Mouse (Mus musculus): ENCODE results near the gene Fam89b.

Fam89b gene

DNA sequence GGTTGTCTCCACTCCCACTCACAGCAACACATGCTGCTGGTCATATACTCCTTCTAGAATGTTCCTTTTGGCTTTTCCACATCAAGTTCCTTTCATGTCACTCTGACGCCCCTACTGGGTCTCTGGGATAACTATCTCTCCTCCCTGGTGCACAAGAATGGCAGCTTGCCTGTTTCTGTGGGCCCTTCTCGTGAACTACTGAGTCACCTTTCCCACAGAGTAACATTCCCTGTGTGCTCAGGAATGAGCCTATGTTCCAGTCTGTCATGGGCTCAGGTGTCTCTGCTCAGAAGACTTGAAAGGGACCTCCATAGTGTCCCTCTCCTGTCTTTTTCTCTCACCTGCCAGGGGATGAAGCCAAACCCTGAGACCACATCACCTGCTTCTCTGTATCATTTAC, 10.0 kb upstream of the Fam89b start:
- no peak for DNase-seq (ENCODE audit: low spot score)

DNA sequence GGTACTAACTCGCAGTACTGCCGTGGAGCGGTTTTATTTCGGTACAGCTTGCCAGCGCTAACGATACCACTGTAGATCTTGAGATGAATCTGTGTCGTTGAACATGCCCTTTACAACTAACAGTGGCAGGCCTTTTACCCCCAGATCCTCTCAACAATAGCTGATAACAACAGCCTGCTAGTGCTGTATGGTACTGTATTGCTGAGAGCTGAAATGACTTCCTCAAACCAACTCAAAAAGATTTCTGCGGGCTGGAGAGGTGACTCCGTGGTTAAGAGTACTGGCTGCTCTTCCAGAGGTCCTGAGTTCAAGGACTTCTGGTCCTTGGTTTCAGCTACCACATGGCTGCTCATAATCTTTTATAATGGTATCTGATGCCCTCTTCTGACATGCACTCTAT, 4.9 kb upstream of the Fam89b start:
- DNase-seq (ENCODE audit: low spot score), result no peak

DNA sequence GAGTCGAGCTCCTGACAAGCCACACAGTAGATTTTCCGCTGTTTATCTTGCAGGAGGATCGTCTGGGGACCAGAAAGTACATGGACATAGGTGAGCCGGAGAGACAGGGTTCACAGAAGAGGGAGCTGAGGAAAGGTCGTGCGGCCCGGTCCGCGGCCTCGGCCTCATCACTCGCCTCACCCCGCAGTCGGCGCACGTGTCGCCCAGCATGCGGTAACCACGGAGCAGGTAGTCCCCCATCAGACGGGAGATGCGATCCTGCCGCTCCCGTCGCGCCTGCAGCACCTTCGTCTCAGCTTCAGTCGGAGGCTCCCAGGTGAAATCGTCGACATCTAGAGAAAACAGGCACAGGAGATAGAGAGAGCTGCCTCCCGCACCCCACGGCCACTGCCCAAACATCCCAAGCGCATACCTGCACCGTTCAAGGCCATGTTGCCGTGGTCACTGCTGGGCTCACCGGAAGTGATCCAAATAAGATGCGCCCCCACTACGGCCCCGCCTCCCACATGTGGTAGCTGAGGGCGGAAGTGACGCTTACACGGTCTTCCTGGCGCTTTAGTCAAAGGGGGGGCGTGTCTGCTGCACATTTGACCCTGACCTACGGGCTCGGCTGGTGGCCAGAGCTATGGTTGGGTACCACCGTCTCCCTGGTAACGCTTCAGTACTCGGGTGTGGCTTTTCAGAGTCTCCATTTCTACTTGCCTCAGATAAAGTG, 2.0 kb upstream of the Fam89b start:
- DNase-seq (ENCODE audit: low spot score), result peak; percentile 94

DNA sequence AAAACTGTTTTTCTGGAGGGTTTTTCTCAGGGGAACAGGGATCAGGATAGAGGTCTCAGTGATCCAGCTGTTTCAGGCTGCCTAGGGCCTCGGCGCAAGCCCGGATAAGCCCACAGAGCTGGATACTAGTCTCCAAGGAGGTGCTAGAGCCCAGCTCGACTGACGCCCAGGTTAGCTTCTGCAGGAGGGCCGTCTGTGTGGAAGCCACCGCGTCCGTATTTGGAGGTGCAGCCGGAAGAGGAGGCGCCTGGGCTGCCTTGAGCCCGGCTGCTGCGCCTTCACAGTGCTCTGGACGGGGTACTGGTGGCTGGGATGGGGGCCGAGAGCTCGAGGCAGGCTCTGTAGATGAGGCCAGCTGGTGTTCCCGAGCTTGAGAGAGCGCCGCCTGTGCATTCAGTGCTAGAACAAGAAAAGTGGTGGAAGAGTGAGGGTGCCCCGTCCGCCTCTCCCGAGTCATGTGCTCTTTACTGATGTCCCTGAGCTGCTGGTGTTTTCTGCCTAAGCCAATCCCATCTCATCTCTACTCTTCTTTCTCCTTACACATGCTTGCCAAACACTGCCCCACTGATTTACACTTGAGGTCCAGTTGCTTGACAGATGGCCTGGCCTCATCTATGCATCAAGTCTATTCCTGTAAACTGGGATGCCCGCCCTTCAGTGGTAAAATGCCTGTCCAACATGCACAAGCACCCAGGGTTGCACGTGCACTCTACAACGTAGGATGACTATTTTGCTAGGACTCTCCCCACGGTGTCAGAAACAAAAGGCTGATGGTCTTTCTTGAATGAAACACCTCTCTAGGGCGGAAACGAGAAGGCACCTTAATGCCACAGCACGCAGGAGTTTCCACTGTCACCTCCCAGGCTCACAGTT, 1.1 kb upstream of the Fam89b start:
- no peak for DNase-seq (ENCODE audit: low spot score)

DNA sequence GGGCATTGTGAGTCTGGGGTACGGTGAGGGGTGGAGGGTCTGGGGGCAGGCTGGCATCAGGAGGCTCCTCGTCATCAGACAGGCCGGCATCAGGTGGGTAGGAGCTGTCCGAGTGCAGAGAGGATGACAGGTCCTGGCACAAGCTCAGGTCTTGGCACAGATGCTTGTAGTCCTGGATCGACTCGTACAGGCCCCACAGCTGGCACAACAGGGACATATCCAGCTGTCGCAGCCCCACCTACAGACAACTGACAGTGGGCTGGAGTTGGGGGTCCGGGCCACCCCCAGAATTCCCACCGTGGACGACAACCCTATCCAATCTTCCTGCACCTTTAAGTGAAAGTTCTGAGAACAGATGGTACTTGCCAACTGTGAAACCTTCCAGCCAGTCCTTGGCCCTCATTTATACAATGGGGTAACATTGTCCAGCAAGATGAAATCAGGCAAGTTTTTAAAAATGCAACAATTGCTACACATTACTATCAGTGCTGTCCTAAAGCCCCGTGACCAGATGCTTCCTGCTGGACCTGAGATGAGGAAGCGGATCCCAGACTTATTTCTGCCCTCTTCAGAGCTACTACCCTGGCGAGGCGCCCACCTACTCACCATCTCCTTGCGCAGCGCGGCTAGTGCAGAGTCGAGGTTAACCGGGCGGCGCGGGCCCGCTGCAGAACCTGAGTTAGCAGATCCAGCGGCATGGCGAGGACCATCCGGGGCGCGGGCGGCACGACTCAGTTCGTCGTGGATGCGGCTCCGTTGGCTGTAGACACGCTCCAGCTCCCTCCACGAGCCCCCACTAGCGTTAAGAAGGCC, 616 bp downstream of the Fam89b start:
- no peak for DNase-seq (ENCODE audit: low spot score)

DNA sequence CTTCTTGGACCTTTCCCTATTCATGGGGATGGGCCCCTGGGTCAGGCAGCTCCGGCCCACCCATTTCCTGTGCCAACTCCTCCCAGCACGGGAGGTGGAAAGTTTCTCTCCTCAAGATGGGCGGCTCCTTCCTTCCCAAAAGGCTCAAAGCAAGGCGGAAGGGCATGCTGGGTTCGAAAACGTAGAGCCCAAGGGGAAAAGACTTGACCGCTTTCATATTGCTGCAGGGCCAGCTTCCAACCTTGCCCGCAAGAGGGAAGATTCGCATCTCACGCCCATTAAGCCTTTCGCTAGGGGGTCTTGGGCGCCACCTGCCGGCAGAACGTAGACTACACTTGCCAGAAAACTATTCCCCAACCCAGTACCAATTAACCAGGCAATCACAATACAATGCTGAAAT, 1.8 kb downstream of the Fam89b start:
- DNase-seq (ENCODE audit: low spot score), result peak; percentile 89

DNA sequence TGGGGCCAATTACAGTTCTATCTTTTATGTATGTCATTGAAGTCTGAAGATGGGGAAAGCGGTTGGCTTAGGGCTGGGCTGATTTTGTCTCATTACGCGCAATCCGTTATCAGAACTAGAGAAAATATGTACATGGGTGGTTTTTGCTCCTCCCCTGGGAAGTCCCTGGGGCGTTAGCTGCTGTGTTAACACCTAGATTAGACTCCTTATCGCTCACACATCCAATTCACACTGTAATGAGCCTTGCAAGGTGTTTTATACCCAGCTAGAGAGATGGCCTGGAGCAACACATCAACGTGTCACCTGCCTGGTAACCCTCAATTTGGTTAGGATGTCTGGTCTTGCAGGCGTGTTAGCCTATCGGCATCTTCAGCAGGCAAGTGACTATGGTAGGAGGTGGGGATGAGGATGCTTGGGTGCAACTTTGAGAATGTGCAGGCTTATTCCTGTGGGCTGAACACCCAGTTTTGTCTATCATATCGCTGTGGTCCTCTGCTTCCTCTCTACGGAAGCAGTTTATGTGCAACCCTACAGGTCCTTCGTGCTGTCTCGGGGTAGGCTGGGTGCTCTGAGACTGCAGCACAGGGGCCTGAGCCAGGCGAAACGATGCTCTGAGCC, 2.4 kb downstream of the Fam89b start:
- DNase-seq (ENCODE audit: low spot score), result no peak

DNA sequence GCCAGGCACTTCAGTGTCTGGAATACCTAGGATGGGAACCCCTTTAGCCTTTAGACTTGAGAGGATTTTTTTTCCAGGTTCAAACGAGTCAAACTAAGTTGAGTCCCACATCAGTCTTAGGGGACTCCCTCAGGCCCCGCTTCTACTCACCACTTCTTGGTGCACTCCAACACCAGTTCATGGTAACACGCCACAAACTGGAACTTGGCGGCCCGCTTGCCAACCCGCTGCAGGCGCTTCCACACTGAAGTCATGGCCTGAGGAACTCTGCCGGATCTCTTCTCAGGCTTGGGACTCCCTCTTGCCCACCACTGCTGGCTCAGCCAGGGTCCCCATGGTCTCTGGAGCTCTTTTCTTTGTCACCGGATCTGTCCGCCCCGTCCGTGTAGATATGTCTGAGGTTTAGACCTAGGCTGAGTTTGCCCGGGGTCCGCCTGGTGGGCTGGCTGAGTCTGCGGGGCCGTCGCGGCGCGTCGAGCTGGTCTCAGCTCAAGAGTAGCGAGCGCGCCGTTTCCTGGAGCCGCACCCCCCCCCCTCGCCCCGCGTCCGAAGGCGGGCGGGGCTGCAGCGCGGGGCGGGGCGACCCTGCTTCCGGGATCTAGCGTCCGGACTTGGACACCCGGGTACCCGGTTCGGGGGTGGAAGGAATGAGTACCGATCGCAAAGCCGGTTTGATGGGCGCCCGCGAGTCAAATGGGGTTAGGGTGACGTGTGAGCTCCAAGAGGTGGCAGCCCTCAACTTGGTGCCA, 3.5 kb downstream of the Fam89b start, which contains the start of gene Ehbp1l1:
Ehbp1l1 (minus strand) TSS at position 551 of the 749 bp plus-strand sequence.
- peak; percentile 70 for DNase-seq (ENCODE audit: low spot score)

DNA sequence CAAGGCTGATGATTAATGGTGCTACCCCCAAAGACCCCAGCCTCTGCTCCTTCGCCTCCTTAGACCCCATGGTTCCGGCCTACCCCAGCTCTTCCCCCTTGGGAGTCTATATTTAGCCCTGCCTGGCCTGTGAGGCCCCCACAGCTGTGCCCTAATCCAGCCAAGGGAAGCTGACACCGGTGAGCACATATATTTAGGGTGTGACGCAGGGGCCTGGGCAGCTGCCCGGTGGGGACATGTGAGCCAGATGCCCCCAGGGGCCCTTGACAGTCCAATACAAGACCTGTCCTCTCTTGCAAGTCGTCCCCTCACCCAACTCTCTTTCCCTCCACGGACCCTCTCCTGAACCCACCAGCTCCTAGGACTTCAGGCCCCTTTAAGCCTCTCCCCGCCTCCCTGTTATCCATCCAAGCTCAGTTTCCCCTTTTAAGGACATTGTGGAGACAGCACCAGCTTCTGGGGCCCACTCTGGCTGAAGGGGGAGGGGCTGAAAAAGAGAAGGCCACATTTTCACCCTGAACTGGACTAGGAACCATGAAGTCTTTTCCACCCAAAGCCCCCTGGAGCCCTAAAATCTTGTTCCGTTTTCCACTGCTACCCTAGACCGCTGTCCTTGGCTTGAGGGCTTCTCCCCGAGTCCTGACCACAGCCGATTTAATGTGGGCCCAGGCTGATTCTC, 4.3 kb downstream of the Fam89b start:
- DNase-seq (ENCODE audit: low spot score), result no peak

DNA sequence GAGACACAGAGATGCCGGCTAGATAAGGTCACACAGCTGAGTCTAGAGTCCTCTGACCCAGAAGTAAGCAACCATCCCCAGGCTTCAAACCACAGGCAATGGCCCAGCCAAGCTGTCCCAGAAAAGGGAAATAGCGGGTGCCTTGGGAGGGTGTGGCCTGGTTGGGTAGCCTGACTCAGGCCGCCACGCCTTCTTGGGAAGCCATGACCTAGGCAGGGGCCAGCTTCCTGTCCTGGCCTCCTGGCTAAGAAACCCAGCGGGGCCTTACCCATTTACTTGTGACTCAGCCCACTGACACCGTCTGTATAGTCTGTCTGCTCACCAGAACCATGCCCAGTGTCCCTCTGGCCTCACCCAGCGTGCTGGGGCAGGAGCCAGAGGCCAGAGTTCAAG, 4.9 kb downstream of the Fam89b start:
- peak; percentile 89 for DNase-seq (ENCODE audit: low spot score)

DNA sequence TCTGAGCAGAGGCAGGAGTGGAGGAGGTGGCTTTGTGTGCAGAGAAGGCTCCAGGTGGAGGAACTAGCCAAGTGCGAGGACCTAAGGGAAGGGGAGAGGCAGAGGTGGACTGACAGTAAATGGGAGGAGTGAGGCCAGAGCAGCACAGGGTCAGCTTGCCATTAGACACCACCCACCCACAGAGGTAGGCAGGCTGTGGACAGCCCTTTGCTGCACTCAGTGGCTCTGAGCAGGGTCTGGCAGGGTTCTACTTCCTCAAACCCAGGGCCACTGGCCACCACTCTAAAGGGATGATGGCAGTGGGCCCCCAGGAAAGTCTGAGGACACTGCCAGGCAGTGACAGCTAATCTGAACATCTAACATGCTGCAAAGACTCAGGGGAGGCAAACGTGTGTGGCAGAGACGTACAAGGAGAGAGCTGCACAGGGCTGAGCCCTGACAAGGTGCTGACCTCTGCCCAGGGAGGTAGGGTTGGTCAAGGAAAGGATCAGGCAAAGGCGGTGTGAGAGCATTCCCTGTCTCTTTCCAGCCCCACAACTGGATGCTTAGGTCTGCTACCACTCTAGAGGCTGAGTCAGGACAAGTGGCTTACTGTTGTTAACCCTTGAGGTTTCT, 5.4 kb downstream of the Fam89b start:
- DNase-seq (ENCODE audit: low spot score), result no peak

DNA sequence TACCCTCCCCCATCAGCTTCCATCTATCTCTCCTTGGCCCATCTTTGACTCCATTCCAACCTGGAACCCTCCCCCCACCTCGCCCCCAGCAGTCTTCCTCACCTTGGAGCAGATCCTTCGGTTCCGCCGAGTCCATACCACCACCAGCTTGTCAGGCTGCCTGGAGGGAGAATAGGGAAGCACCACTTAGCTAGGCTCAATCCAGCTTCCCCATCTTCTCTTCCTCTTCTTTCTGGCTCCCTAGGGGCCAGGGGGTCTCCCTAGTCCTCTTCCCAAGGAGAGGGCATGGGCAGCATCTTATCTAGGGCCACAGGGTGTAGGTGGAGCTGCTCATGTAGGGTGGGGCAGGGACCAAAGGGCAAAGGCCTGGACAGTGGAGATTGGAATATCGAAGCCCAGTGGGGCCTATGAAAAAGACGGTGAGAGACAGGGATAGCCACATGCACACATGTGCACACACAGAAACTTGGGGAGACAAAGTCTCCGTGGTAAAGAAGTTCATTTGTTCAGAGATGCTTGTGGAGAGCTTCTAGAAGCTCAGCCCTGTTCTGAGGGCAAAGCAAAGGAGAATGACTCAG, 6.5 kb downstream of the Fam89b start:
- no peak for DNase-seq (ENCODE audit: low spot score)

DNA sequence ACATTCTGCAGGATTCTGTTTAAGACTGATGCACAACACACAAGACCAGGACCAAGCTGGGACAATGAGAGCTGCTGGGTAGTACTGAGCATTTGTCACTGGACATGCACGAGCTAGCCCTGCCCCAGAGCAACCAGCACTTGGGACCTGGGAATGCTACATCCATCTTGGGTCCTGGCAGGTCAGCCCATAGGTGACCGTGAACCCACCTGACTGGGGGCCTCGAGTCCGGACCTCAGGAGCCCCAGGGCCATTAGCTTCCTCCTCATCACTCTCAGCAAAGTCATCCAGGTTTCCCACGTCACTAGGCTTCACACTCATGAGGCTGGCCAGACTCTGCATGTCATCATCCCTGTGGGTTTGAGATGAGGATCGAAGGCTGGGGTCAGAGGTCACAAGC, 8.2 kb downstream of the Fam89b start:
- no peak for DNase-seq (ENCODE audit: low spot score)

DNA sequence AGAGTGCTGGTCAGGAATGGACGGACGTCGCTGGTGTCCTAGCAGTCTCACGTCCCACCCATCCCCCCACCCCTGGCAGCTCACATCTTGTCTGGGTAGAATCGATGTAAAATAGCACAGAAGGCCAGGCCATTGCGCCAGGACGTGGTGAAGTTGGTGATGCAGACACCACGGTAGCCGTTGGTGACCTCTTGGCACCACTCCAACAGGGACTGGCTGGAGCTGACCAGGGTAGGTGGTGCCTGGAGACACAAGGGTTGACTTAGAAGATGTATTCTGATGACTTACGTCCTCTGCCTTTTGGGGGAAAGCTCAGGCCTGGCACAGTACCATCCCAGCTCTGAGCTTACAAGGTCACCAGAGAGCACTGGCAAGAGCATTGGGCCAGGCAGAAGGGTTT, 12.5 kb downstream of the Fam89b start:
- DNase-seq (ENCODE audit: low spot score), result no peak

DNA sequence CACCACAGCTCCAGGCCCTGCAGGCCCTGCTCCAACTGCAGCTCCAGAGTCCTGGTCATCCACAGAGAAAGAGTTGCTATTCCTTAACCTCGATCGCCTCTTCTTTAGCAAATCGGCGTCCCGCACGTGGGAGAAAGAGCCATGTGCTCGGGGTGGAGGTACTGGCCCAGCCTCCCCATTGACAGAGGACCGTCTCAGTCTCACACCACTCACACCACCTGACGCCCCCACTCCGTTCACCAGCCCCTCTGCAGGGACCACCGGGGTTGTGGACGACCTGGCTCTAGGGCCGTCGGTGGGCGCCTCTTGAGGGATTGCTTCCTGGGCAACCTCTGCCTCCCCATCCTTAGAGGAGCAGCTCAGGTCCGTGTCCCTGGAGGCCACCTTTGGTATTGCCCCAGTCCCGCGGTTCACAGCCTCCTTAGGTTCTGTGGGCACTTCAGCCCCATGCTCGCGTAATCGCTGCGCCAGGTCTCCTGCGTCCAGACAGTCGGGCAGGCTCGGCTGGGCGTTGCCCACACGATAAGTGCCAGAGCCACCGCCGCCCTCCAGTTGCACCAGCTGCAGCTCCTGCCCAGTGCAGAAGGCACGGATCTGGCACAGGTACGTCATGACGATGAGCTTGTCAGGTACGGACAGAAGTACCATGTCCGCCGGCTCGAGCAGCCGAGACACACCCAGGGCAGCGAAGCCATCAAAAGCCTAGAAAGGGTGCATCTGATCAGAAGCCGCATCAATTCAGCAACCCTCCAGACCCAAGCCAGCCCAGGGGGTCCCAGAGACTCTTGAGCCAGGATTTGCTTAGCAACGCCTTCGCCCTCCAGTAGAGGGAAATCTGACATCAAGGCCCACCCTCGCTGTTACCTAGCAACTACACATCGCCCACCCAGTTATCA, 13.4 kb downstream of the Fam89b start:
- DNase-seq (ENCODE audit: low spot score), result peak; percentile 67

DNA sequence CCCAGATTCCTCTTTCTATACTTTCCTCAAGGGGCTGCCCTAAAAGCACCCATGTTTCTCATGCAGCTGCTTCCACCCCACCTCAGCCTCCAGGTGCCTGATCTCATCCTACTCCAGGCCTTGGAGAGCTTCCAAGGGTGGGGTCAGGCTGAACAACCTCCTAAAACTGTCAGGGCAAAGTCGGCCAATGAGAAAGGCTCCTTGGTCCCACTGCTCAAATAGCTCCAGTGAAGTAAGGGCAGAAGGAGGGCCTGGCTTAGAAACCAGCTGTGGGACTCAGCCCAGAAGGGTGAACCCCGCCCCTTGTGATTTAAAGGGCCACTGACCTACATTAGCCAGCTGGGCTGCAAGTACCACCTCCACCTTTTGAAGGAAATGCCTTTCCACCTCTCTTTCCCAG, 15.7 kb downstream of the Fam89b start:
- peak; percentile 88 for DNase-seq (ENCODE audit: low spot score)

DNA sequence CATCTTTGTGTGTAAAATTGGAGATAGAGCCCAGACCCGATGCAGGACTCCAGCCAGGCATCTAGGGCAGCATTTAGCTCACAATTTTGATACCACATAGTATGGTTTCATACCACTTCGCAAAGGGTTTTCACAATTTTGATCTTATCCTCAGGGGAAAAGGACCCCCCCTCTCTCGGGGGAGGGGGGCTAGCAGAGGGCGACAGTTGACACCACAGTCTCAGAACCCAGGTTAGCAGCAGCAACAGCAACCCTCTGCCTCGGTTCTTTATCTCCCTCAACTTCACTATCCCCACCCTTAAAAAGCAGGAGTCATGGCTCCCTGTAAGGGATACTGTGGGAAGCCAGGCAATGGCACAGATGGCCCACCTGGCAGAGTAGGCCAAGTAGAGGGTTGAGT, 16.2 kb downstream of the Fam89b start:
- DNase-seq (ENCODE audit: low spot score), result no peak

DNA sequence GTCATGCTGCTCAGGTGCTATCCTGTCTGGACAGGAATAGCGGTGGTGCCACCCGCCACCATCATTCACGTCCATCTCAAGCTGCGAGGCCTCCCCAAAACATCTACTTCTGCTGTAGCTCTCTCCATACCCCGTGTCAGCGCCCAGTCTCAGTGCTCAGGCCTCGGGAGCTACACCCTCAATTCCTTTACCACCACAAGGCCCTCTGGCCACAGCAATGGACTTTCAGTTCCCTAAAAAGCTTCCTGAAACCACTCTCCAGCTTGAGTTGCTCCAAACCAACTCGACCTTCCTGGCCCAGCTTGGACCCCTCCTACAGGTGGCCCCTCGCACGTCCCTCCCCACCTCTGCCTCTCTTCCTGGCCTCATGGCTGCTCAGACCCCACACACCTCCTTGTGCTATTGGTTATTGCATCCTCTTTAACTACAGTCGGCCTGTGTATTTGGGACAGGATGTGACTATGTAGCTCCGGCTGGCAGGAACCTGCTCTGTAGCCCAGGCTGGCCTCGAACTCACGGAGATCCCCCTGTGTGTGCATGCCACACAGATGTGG, 17.5 kb downstream of the Fam89b start:
- no peak for DNase-seq (ENCODE audit: low spot score)

DNA sequence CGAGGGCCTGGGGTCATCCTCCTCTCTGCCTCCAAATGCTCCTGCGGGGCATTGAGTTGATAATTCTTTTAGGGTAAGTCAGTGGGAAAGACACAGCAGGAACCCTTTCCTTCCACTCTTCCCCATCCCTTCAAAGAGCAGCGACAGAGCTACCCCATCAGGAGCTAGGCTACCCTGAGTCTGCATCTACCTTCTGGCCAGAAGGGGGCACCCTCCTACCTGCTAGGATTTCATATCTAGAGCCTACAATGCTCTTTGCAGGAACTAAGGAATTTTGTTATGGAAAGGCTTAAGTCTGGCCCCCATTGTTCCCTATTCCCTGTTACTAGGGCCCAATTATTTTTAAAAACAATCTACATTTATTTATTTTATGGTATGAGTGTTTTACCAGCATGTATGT, 18.2 kb downstream of the Fam89b start:
- DNase-seq (ENCODE audit: low spot score), result peak; percentile 85

Data from lung, postnatal 25 days (tissue).